Mouse (Mus musculus): ENCODE measurements at regions not wholly inside any gene's neighbourhood (a gene's known extent, or its start where the extent isn't known, plus 50 kb on each side); places are given as distances from the start of the nearest gene placed in this dataset.
"Not testable (repeated sequence)": the region's sequence is repeated elsewhere in the genome, so short reads cannot be mapped to it uniquely, and the experiment has no call there.

DNA sequence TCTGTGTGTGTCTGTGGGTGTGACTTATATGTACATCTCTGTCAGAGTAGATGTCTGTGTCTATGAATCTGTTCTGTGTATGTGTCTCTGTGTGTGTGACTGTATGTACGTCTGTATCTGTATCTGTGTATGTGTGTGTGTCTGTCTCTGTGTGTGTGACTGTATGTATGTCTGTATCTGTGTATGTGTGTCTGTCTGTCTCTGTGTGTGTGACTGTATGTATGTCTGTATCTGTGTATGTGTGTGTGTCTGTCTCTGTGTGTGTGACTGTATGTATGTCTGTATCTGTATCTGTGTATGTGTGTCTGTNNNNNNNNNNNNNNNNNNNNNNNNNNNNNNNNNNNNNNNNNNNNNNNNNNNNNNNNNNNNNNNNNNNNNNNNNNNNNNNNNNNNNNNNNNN is 88.3 kb downstream of the Sspn start:
- ATAC-seq (ENCODE audit: insufficient number of reproducible peaks, insufficient read depth, low FRiP score, low TSS enrichment, low read depth); H3K9me3 ChIP-seq; H3K4me1 ChIP-seq (replicated peaks); H3K4me2 ChIP-seq; H3K4me3 ChIP-seq (replicated peaks); H3K27me3 ChIP-seq; H3K36me3 ChIP-seq; H3K27ac ChIP-seq: not testable (repeated sequence)
- WGBS = 47% methylated on average over 1 of the region's 1 CpGs
- H3K9ac ChIP-seq (replicated peaks) = 0 out of 2 replicates have a peak overlapping the region, but pooled peaks have one; percentile 0

Data from limb, embryonic 12.5 days (tissue).